Mouse (Mus musculus): ENCODE measurements at regions not wholly inside any gene's neighbourhood (a gene's known extent, or its start where the extent isn't known, plus 50 kb on each side); places are given as distances from the start of the nearest gene placed in this dataset.

DNA sequence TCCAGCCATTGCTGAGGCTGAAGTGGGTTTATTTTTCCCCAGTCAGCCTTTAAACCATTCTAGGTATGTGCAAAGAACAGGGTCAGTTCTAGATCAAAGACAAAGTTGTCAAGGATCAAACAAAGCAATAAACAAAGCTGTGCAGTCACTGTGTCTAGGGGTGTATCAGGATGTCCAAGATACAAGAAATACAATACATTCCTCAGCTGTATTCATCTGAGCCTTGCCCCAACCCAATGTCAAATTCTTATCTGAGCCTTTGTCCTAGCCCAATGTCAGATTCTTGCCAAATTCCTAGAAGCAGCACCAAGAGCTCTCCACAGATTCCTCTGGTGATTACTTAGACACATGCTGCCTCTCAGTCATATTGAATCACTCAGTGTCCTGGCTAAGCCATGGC lies 69.5 kb upstream of the St6galnac5 start:
- H3K27ac ChIP-seq (ENCODE audit: low read depth, low read length): no peak overlapping the region
- H3K9ac ChIP-seq (replicated peaks; ENCODE audit: low read length, poor library complexity, severe bottlenecking): no peak overlapping the region
- ATAC-seq (ENCODE audit: low FRiP score): no peak
- no peak for TF ChIP-seq CTCF (IDR thresholded peaks at IDR 0.05)
- DNase-seq (ENCODE audit: low spot score): no peak
- H3K9me3 ChIP-seq (ENCODE audit: low read length): 0 out of 2 replicates have a peak, but pooled peaks cover 8% of the 10 kb centered on the region
- H3K27me3 ChIP-seq (ENCODE audit: insufficient read depth, low read length): no peaks in the 10 kb centered on the region
- no peaks in the 10 kb centered on the region for H3K4me1 ChIP-seq (ENCODE audit: insufficient read depth, low read length)
- no peak overlapping the region for H3K4me2 ChIP-seq (ENCODE audit: low read depth, low read length, poor library complexity, severe bottlenecking)
- H3K36me3 ChIP-seq (ENCODE audit: insufficient read depth, low read length): no peaks in the 10 kb centered on the region
- H3K4me3 ChIP-seq (ENCODE audit: low read depth, low read length): no peak overlapping the region

- ATAC-seq (ENCODE audit: low FRiP score): no peak
These were observed 63.3 kb upstream of the St6galnac5 start for GRCm38 (mm10) chr3:153045328-153045727.

DNA sequence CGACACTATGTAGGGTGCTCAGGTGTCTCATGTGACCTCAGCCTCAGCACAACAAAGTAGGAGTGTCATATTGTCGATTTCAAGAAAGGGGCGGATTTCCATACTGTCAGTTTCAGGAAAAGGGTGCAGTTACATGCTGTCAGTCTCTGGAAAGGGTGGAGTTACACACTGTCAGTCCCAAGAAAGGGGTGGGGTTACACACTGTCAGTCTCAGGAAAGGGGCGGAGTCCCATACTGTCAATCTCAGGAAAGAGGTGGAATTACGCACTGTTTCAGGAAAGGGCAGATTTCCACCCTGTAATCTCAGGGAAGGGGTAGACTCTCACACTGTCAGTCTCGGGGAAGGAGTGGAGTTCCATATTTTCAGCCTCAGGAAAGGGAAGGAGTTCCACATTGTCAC lies 51.9 kb upstream of the St6galnac5 start:
- Histone ChIP-seq H3K27ac (ENCODE audit: low read depth, low read length) (no peak overlapping the region), H3K36me3 (ENCODE audit: insufficient read depth, low read length) (no peaks in the 10 kb centered on the region), H3K9ac (replicated peaks; ENCODE audit: low read length, poor library complexity, severe bottlenecking) (no peak overlapping the region), H3K4me1 (ENCODE audit: insufficient read depth, low read length) (no peaks in the 10 kb centered on the region), H3K27me3 (ENCODE audit: insufficient read depth, low read length) (no peaks in the 10 kb centered on the region), H3K9me3 (ENCODE audit: low read length) (no peaks in the 10 kb centered on the region), H3K4me2 (ENCODE audit: low read depth, low read length, poor library complexity, severe bottlenecking) (no peak overlapping the region), H3K4me3 (ENCODE audit: low read depth, low read length) (no peak overlapping the region)
- WGBS: 92% methylated on average over 6 of the region's 6 CpGs
- no peak for TF ChIP-seq CTCF (IDR thresholded peaks at IDR 0.05)
- DNase-seq (ENCODE audit: low spot score) (no peak), ATAC-seq (ENCODE audit: low FRiP score) (no peak)

More at GRCm38 (mm10) chr3:153045328-153045727, 63.3 kb upstream of the St6galnac5 start:
- H3K4me1 ChIP-seq (ENCODE audit: insufficient read depth, low read length): no peaks in the 10 kb centered on the region
- DNase-seq (ENCODE audit: low spot score): no peak
- no peak overlapping the region for H3K4me2 ChIP-seq (ENCODE audit: low read depth, low read length, poor library complexity, severe bottlenecking)
- H3K27ac ChIP-seq (ENCODE audit: low read depth, low read length): no peak overlapping the region
- H3K27me3 ChIP-seq (ENCODE audit: insufficient read depth, low read length): no peaks in the 10 kb centered on the region
- 0 out of 2 replicates have a peak, but pooled peaks cover 8% of the 10 kb centered on the region for H3K9me3 ChIP-seq (ENCODE audit: low read length)
- no peaks in the 10 kb centered on the region for H3K36me3 ChIP-seq (ENCODE audit: insufficient read depth, low read length)
- WGBS: 83% methylated on average over 2 of the region's 2 CpGs
- no peak overlapping the region for H3K4me3 ChIP-seq (ENCODE audit: low read depth, low read length)
- no peak for TF ChIP-seq CTCF (IDR thresholded peaks at IDR 0.05)
- no peak overlapping the region for H3K9ac ChIP-seq (replicated peaks; ENCODE audit: low read length, poor library complexity, severe bottlenecking)

Measured in midbrain, postnatal 0 days (tissue).